Mouse (Mus musculus): ENCODE results near the gene Adarb1. TPM values are rescaled to one million over a fixed set of nuclear protein-coding genes. Genes with fewer than 3 reads are reported as not detected.

The Adarb1 gene
- 6.6 TPM for polyA plus RNA-seq (2014; fragmentation: Illumina TruSeq; extraction: RNeasy Lipid Tissue Mini Kit (QIAGEN cat#74804))

GRCm38 (mm10) chr10:77418138-77418537 lies at the start of gene Adarb1:
Gene Adarb1 (minus strand): TSS chr10:77418270.

GRCm38 (mm10) chr10:77258704-77259621 lies 159.1 kb downstream of the Adarb1 start, which contains the start of gene Pofut2:
Gene Pofut2 (plus strand): TSS chr10:77259218.

Other genes with a start within 250 kb of the Adarb1 start
- gene Pofut2, start 159.1 kb downstream of the Adarb1 start, polyA plus RNA-seq (2014; fragmentation: Illumina TruSeq; extraction: RNeasy Lipid Tissue Mini Kit (QIAGEN cat#74804)) = 3.2 TPM
- 0.68 TPM for gene Fam207a, start 97.5 kb upstream of the Adarb1 start, polyA plus RNA-seq (2014; fragmentation: Illumina TruSeq; extraction: RNeasy Lipid Tissue Mini Kit (QIAGEN cat#74804))
- gene Itgb2, start 112.0 kb upstream of the Adarb1 start, polyA plus RNA-seq (2014; fragmentation: Illumina TruSeq; extraction: RNeasy Lipid Tissue Mini Kit (QIAGEN cat#74804)) = 3.1 TPM
- gene Pttg1ip, start 163.4 kb upstream of the Adarb1 start, polyA plus RNA-seq (2014; fragmentation: Illumina TruSeq; extraction: RNeasy Lipid Tissue Mini Kit (QIAGEN cat#74804)) = 132 TPM
- gene Sumo3, start 187.8 kb upstream of the Adarb1 start, polyA plus RNA-seq (2014; fragmentation: Illumina TruSeq; extraction: RNeasy Lipid Tissue Mini Kit (QIAGEN cat#74804)) = 91.3 TPM
- 1.9 TPM for gene Gm49325, start 187.9 kb upstream of the Adarb1 start, polyA plus RNA-seq (2014; fragmentation: Illumina TruSeq; extraction: RNeasy Lipid Tissue Mini Kit (QIAGEN cat#74804))
- 6.0 TPM for gene Ube2g2, start 204.0 kb upstream of the Adarb1 start, polyA plus RNA-seq (2014; fragmentation: Illumina TruSeq; extraction: RNeasy Lipid Tissue Mini Kit (QIAGEN cat#74804))

Data from ovary, adult 10 weeks (tissue).